Mouse (Mus musculus) heart, embryonic 16.5 days (tissue): Measurements from ENCODE around the gene Ajap1. TPM values are rescaled to one million over a fixed set of nuclear protein-coding genes. Genes with fewer than 3 reads are reported as not detected.

Experiments
- ATAC-seq: fragments of 200-750 bp; cut with Nextera tagmentation; replicated peaks from 2 replicates; pipeline ENCODE4 v1.8.0; 2017; ENCODE audit warnings: moderate number of reproducible peaks; ENCODE audit not compliant: insufficient read depth, low FRiP score; ENCODE audit errors: extremely low read depth
- H3K27ac ChIP-seq: fragments of 300-500 bp; sonication (generic); 2 replicates; pipeline ENCODE4 v1.5.1; 2014; ENCODE audit warnings: mild to moderate bottlenecking, low read length, control low read depth, moderate library complexity
- H3K27me3 ChIP-seq: fragments of 300-500 bp; sonication (generic); 2 replicates; pipeline ENCODE4 v1.6.1; 2014; ENCODE audit warnings: low read length, mixed read lengths; ENCODE audit not compliant: control insufficient read depth, insufficient read depth
- H3K36me3 ChIP-seq: fragments of 300-500 bp; sonication (generic); 2 replicates; pipeline ENCODE4 v1.6.1; 2014; ENCODE audit not compliant: control insufficient read depth, insufficient read depth
- H3K4me1 ChIP-seq: fragments of 300-500 bp; sonication (generic); 2 replicates; pipeline ENCODE4 v1.6.1; 2014; ENCODE audit warnings: low read length, mixed read lengths; ENCODE audit not compliant: control insufficient read depth, insufficient read depth
- H3K4me2 ChIP-seq: fragments of 300-500 bp; sonication (generic); 2 replicates; pipeline ENCODE4 v1.6.1; 2014; ENCODE audit warnings: low read depth, mild to moderate bottlenecking, control low read depth, low read length
- H3K4me3 ChIP-seq: fragments of 300-500 bp; sonication (generic); 2 replicates; pipeline ENCODE4 v1.5.1; 2014; ENCODE audit warnings: mild to moderate bottlenecking, control low read depth, low read length
- H3K9ac ChIP-seq: fragments of 300-500 bp; sonication (generic); 2 replicates; pipeline ENCODE4 v1.6.1; 2014; ENCODE audit warnings: low read length, control low read depth
- H3K9me3 ChIP-seq: fragments of 300-500 bp; sonication (generic); replicated peaks from 2 replicates; pipeline ENCODE4 v1.6.1; 2016; ENCODE audit warnings: low read length; ENCODE audit not compliant: control insufficient read depth
- WGBS: fragments of 180-500 bp; shearing (Covaris S2); extraction: QIAGEN DNeasy Blood & Tissue Kit; methylation state at CpG from one replicate; pipeline ENCODE4 v1.1.7; 2014; 5-methylcytosine and 5-hydroxymethylcytosine counted together
- polyA plus RNA-seq: library from polyadenylated mRNA; unstranded; fragments of >200 nt; fragmentation: Nextera tagmentation; extraction: Ambion mirVana; gene quantifications from 2 replicates; pipeline ENCODE4 v1.2.1, GENCODE M21; 2015

Ajap1 gene
- polyA plus RNA-seq, 1 experiment from 2014 or later: 0.08 TPM

- H3K4me2 ChIP-seq: no peak overlapping the region
- no peaks in the 10 kb centered on the region for H3K9me3 ChIP-seq
- no peak overlapping the region for H3K9ac ChIP-seq
- no peaks in the 10 kb centered on the region for H3K27me3 ChIP-seq
- ATAC-seq: no peak
- no peak overlapping the region for H3K4me3 ChIP-seq
- H3K36me3 ChIP-seq: no peaks in the 10 kb centered on the region
- H3K27ac ChIP-seq: no peak overlapping the region
- no peaks in the 10 kb centered on the region for H3K4me1 ChIP-seq
- 67% methylated on average over 5 of the region's 5 CpGs for WGBS
Measured at GRCm38 (mm10) chr4:153435917-153436316, 46.7 kb downstream of the Ajap1 start.

- Histone ChIP-seq H3K36me3 (no peaks in the 10 kb centered on the region), H3K9me3 (peaks cover 7% of the 10 kb centered on the region; the same call in 1 of the 2 replicates), H3K9ac (no peak overlapping the region), H3K4me1 (no peaks in the 10 kb centered on the region), H3K4me2 (no peak overlapping the region), H3K4me3 (no peak overlapping the region), H3K27ac (no peak overlapping the region), H3K27me3 (no peaks in the 10 kb centered on the region; the same call in 1 of the 2 replicates)
- WGBS: 62% methylated on average over 2 of the region's 2 CpGs
- no peak for ATAC-seq
Measured at GRCm38 (mm10) chr4:153429971-153430370, 52.6 kb downstream of the Ajap1 start.

GRCm38 (mm10) chr4:153425961-153426656 lies 56.5 kb downstream of the Ajap1 start:
- no peaks in the 10 kb centered on the region; the same call in none of the 2 replicates for H3K27me3 ChIP-seq
- no peak overlapping the region for H3K9ac ChIP-seq
- no peak overlapping the region for H3K4me3 ChIP-seq
- no peak for ATAC-seq
- peaks cover 7% of the 10 kb centered on the region; the same call in 1 of the 2 replicates for H3K9me3 ChIP-seq
- H3K36me3 ChIP-seq: no peaks in the 10 kb centered on the region
- no peak overlapping the region for H3K4me2 ChIP-seq
- WGBS: 76% methylated on average over 16 of the region's 16 CpGs
- H3K27ac ChIP-seq: no peak overlapping the region
- H3K4me1 ChIP-seq: no peaks in the 10 kb centered on the region

GRCm38 (mm10) chr4:153424324-153424723 lies 58.3 kb downstream of the Ajap1 start:
- ATAC-seq: no peak
- Histone ChIP-seq H3K4me3 (no peak overlapping the region), H3K9me3 (no peaks in the 10 kb centered on the region), H3K27ac (no peak overlapping the region), H3K4me2 (no peak overlapping the region), H3K9ac (no peak overlapping the region), H3K36me3 (no peaks in the 10 kb centered on the region), H3K4me1 (no peaks in the 10 kb centered on the region), H3K27me3 (no peaks in the 10 kb centered on the region; the same call in none of the 2 replicates)
- WGBS: 73% methylated on average over 10 of the region's 10 CpGs

GRCm38 (mm10) chr4:153417926-153418325 lies 64.7 kb downstream of the Ajap1 start:
- H3K27me3 ChIP-seq: peaks cover 3% of the 10 kb centered on the region; the same call in 1 of the 2 replicates
- no peaks in the 10 kb centered on the region for H3K36me3 ChIP-seq
- H3K4me2 ChIP-seq: peak overlapping the region; percentile 56
- WGBS: 3% methylated on average over 11 of the region's 12 CpGs
- H3K27ac ChIP-seq: no peak overlapping the region
- no peaks in the 10 kb centered on the region for H3K4me1 ChIP-seq
- H3K4me3 ChIP-seq: peak overlapping the region; percentile 27
- no peak overlapping the region for H3K9ac ChIP-seq
- H3K9me3 ChIP-seq: peaks cover 2% of the 10 kb centered on the region; the same call in 1 of the 2 replicates
- ATAC-seq: no peak; the same call in 1 of the 2 replicates

GRCm38 (mm10) chr4:153417164-153417896 lies 65.3 kb downstream of the Ajap1 start:
- Histone ChIP-seq H3K9ac (no peak overlapping the region), H3K9me3 (peaks cover 4% of the 10 kb centered on the region; the same call in 1 of the 2 replicates), H3K4me1 (no peaks in the 10 kb centered on the region), H3K27ac (no peak overlapping the region), H3K36me3 (no peaks in the 10 kb centered on the region), H3K27me3 (peaks cover 3% of the 10 kb centered on the region; the same call in 1 of the 2 replicates), H3K4me2 (peak overlapping the region; percentile 56), H3K4me3 (peak overlapping the region; percentile 27)
- ATAC-seq: peak; percentile 50; the same call in 1 of the 2 replicates
- WGBS: under 1% methylated on average over 22 of the region's 23 CpGs

- Histone ChIP-seq H3K36me3 (no peaks in the 10 kb centered on the region), H3K27ac (no peak overlapping the region), H3K27me3 (peaks cover 3% of the 10 kb centered on the region; the same call in 1 of the 2 replicates), H3K4me3 (no peak overlapping the region), H3K9ac (no peak overlapping the region), H3K4me2 (no peak overlapping the region), H3K4me1 (no peaks in the 10 kb centered on the region), H3K9me3 (peaks cover 4% of the 10 kb centered on the region; the same call in 1 of the 2 replicates)
- ATAC-seq: no peak
- 38% methylated on average over 9 of the region's 9 CpGs for WGBS
Measured at GRCm38 (mm10) chr4:153416111-153416510, 66.5 kb downstream of the Ajap1 start.

- 79% methylated on average over 8 of the region's 8 CpGs for WGBS
- no peak overlapping the region for H3K4me2 ChIP-seq
- H3K9me3 ChIP-seq: no peaks in the 10 kb centered on the region
- no peaks in the 10 kb centered on the region for H3K4me1 ChIP-seq
- no peak overlapping the region for H3K27ac ChIP-seq
- H3K36me3 ChIP-seq: no peaks in the 10 kb centered on the region
- ATAC-seq: no peak
- H3K9ac ChIP-seq: no peak overlapping the region
- no peak overlapping the region for H3K4me3 ChIP-seq
- H3K27me3 ChIP-seq: no peaks in the 10 kb centered on the region
Measured at GRCm38 (mm10) chr4:153398421-153398820, 84.2 kb downstream of the Ajap1 start.

- H3K4me1 ChIP-seq: no peaks in the 10 kb centered on the region
- H3K9ac ChIP-seq: no peak overlapping the region
- ATAC-seq: no peak
- no peaks in the 10 kb centered on the region for H3K27me3 ChIP-seq
- H3K27ac ChIP-seq: no peak overlapping the region
- H3K36me3 ChIP-seq: no peaks in the 10 kb centered on the region
- 86% methylated on average over 12 of the region's 12 CpGs for WGBS
- H3K4me3 ChIP-seq: no peak overlapping the region
- H3K4me2 ChIP-seq: no peak overlapping the region
- H3K9me3 ChIP-seq: no peaks in the 10 kb centered on the region; the same call in 1 of the 2 replicates
Measured at GRCm38 (mm10) chr4:153387478-153387877, 95.1 kb downstream of the Ajap1 start.
